Mouse (Mus musculus) left cerebral cortex, adult 2 months (tissue): ENCODE measurements around the gene Khdrbs1. TPM values are rescaled to one million over a fixed set of nuclear protein-coding genes. Genes with fewer than 3 reads are reported as not detected.

Experiments
- DNase-seq, 2 experiments: peaks; one replicate each; pipeline ENCODE4 v3.0.0; 2021 to 2022; ENCODE audit warnings: low spot score in 2 of 2, mixed read lengths in 1 of 2; ENCODE audit errors: extremely low spot score in 1 of 2
- H3K27ac ChIP-seq: fragments of 200-600 bp; 2 replicates; pipeline ENCODE4 v1.8.1; 2022
- H3K4me3 ChIP-seq: fragments of 200-600 bp; 2 replicates; pipeline ENCODE4 v1.8.1; 2022
- CTCF ChIP-seq: fragments of 200-600 bp; IDR thresholded peaks from 2 replicates; pipeline ENCODE4 v1.8.1; 2022; ENCODE audit warnings: antibody characterized with exemption, mild to moderate bottlenecking, moderate library complexity
- intact Hi-C: fragments of 180-260 bp; cut with DNase I; formaldehyde crosslinking; loops from one replicate; pipeline ENCODE4 v1.15.1; 2025
- long read RNA-seq, 2 experiments: library from polyadenylated mRNA; stranded (forward); transcript quantifications; one replicate each; pipeline ENCODE4 v2.0.0; 2021; ENCODE audit warnings: borderline mapping rate in 2 of 2
- total RNA-seq, 2 experiments: library from RNA; stranded (reverse); gene quantifications; 2 replicates each; pipeline ENCODE4 v1.2.3; 2021

Gene Khdrbs1
- total RNA-seq, result 10 to 100 TPM; 89.7 to 92.6 TPM
- long read RNA-seq, experiment 1, transcript Khdrbs1-201 (9 exons, 3,738 nt), result major isoform, 84 of 99 reads
- long read RNA-seq, experiment 1, partial matches to known transcripts, result 7 of 99 reads
- long read RNA-seq, experiment 1, other reads (novel, unspliced or antisense), result 7 of 99 reads
- long read RNA-seq, experiment 2, transcript Khdrbs1-201 (9 exons, 3,738 nt), result major isoform, 76 of 90 reads
- long read RNA-seq, experiment 2, partial matches to known transcripts, result 6 of 90 reads
- long read RNA-seq, experiment 2, other reads (novel, unspliced or antisense), result 7 of 90 reads

DNA sequence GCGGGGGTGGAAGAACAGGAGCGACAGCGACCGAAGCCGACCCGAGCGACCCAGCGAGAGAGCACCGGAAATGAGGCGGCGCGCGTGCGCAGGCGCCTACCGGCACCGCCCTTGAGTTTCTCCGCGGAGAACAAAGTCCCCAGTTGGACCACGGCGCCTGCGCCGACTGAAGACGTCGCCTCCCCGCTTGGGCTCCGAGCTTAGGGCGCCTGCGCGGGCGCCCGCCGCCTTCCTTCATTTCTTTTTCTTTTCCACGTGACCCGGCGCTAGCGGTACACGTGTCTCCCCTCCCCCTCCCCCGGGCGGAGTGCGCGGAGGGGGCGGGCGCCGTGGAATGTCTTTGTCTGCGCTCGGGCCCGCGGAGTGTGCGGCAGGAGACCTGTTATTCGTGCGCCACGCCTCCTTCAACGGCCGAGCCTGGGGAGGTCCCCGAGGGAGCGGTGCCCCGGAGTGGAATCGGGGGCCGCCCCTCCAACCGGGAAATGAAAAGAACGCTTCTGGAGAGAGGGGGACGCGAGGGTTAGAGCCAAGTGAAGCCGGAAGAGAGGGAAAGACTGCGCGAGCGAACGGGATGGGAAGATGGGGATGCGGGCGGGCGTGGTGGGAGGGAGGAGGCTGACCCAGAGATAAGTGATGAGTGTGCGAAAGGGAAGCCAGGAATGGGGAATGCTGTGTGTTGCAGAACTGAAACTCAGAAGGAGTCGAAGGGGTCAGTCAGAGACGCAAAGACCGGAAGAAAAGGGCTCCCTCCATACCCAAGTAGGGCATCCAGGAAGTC is at the start of gene Khdrbs1:
Gene Khdrbs1, minus strand, starts transcription at position 72 of the 778 bp plus-strand sequence.
- DNase-seq, result peak; percentile 93 to 96
- TF ChIP-seq CTCF, result no peak
- intact Hi-C loops, result loop anchor here (1.0 to 2.0 kb wide), 2 partner anchors 40 to 70 kb away; partner anchors contain the start of gene Kpna6
- Histone ChIP-seq H3K4me3 (peak within 1 kb of the TSS; percentile 96), H3K27ac (peak within 1 kb of the TSS; percentile 97)

DNA sequence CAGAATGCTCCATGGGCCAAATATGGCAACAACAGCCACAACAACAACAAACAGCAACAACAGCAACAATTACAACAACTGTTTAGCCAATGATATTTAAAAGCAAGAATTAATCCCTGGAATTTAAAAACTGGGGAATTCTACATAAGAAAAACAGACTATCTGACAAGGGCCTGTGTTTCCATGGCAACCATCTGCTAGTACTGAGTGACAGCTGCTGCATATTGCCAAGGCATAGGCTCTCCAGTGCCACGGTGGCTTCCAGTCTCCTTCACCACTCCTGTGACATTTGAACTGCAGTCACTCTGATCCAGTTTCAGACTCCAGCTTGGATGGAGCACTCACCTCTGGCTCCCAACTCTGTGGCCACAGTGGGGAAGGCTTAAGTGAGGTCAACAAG is 49.3 kb upstream of the Khdrbs1 start:
- intact Hi-C loops, result no loop called here
- TF ChIP-seq CTCF, result no peak
- no peak for DNase-seq
- H3K27ac ChIP-seq, result no peak overlapping the region
- H3K4me3 ChIP-seq, result no peak overlapping the region

DNA sequence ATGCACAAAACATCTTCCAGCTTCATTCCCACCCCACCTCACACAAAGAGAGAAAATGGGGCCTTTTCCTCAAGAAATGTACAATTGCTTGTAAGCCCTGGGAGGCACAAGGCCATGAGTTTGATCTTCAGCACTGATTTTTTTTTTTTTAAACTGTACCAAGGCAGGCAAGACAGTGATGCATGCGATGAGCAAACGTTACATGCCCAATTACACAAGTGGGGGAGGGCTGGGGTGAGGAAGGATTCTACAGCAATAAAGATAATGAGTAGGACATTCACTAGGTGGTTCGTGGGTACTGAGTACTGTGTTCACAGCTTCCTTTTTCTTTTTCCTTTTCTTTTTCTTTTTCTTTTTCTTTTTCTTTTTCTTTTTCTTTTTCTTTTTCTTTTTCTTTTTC is 48.4 kb upstream of the Khdrbs1 start:
- Histone ChIP-seq H3K4me3 (no peak overlapping the region), H3K27ac (no peak overlapping the region)
- intact Hi-C loops, result no loop called here
- no peak for DNase-seq
- no peak for TF ChIP-seq CTCF

DNA sequence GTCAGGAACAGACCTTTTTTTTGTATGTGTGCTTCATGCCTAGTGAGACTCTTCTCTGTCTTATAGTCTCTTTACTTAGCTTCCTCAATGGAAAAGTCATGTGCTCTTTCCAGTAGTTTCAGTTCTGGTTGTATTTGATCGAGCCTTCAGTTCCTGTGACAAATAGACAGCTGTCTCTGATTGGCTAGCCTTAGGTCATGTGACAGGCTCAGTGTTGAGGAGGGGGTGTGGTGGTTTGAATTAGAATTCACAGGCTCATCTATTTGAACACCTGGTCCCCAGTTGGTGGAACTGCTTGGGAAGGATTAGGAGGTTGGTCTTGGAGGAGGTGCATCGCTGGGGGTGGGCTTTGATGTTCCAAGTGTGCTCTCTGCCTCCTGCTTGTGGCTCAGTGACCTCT is 47.5 kb upstream of the Khdrbs1 start:
- Histone ChIP-seq H3K4me3 (no peak overlapping the region), H3K27ac (no peak overlapping the region)
- intact Hi-C loops, result loop anchor here (5.0 to 10.0 kb wide), 3 partner anchors 33 to 395 kb away; no protein-coding TSS in a partner anchor
- no peak for TF ChIP-seq CTCF
- no peak for DNase-seq

DNA sequence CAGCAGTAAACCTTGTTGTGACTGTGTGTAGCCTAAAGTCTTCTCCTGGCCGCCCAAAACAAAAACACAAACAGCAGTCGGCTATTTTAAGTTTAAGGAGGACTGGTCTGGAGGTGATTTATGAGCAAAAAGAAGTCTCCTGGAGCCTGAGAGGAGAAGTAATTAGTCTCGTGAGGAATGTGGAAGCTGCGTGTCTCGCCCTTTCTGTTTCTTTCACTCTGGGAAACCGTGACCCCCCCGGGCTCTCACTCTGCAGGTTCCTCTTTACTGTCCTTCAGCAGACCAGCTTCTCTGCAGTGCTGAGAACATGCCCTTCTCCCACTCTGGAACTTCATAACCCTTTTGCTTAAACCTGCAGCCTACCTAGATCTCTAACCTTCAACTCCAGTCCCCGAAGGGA is 46.6 kb upstream of the Khdrbs1 start:
- no peak for DNase-seq
- intact Hi-C loops, result loop anchor here (5.0 to 10.0 kb wide), 3 partner anchors 34 to 396 kb away; no protein-coding TSS in a partner anchor
- Histone ChIP-seq H3K4me3 (no peak overlapping the region), H3K27ac (no peak overlapping the region)
- no peak for TF ChIP-seq CTCF

DNA sequence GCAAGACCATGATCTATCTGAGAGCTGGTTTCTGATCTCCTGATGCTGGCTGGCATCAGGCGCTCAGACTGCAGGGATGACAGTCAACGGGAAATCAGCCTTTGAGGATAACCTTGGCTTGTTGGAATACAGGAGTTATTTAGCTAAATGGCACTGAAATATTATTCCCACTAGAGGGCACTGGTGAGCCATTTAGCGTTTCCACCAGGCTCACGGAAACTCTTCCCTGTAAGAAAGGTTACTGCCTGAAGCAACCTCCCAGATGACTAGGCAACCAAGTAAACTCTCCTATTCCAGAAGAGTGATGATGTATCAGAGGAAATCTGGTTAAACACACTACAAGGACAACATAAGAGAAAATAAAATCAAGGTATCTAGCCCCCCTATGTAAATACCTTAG is 43.1 kb upstream of the Khdrbs1 start:
- Histone ChIP-seq H3K27ac (no peak overlapping the region), H3K4me3 (no peak overlapping the region)
- TF ChIP-seq CTCF, result peak; percentile 93
- peak; percentile 67 to 73 for DNase-seq
- intact Hi-C loops, result loop anchor here (1.0 to 10.0 kb wide), 5 partner anchors 37 to 400 kb away; no protein-coding TSS in a partner anchor

DNA sequence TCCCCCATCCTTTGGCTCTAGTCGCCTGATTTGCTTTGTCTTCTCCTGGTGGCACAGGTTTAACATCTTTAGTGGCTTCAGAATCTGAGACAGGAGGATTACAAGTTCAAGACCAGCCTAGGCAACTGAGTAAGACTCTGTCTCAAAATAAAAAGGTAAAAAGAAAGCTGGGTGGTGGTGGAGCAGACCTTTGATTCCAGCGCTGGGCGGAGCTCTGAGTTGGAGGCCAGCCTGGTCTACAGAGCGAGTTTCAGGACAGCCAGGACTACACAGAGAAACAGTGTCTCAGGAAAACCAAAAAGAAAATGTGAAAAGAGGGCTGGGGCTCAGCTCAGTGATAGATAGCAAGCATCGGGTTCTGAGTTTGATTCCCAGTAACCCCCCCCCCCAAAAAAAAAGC is 41.4 kb upstream of the Khdrbs1 start:
- no peak for DNase-seq
- intact Hi-C loops, result loop anchor here (10.0 kb wide), 2 partner anchors 301 to 401 kb away; no protein-coding TSS in a partner anchor
- H3K27ac ChIP-seq, result no peak overlapping the region
- no peak for TF ChIP-seq CTCF
- H3K4me3 ChIP-seq, result no peak overlapping the region

DNA sequence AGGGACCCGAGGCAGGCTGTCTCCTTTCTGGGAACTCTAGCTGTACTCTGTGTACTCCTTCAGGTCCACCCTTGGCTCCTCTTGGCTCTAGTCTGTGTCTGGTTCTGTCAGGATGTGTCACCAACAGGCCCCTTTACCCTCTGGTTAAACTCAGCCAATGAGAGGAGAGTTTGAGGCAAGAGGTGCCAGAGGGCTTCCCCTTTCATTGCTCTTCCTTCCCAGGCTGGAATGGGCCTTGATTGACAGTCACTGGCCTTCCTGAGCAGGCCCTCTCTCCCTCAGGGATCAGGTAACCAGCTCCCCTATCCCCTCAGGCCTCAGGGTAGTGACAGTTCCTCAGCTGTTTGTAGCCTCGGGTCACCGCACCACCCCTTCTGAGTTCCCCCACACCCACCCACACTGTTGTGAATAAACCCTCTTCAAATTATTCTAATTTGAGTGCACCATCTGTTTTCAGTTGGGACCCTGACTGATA is 40.8 kb upstream of the Khdrbs1 start:
- TF ChIP-seq CTCF, result no peak
- H3K27ac ChIP-seq, result no peak overlapping the region
- intact Hi-C loops, result loop anchor here (10.0 kb wide), 2 partner anchors 302 to 402 kb away; no protein-coding TSS in a partner anchor
- DNase-seq, result no peak
- no peak overlapping the region for H3K4me3 ChIP-seq

DNA sequence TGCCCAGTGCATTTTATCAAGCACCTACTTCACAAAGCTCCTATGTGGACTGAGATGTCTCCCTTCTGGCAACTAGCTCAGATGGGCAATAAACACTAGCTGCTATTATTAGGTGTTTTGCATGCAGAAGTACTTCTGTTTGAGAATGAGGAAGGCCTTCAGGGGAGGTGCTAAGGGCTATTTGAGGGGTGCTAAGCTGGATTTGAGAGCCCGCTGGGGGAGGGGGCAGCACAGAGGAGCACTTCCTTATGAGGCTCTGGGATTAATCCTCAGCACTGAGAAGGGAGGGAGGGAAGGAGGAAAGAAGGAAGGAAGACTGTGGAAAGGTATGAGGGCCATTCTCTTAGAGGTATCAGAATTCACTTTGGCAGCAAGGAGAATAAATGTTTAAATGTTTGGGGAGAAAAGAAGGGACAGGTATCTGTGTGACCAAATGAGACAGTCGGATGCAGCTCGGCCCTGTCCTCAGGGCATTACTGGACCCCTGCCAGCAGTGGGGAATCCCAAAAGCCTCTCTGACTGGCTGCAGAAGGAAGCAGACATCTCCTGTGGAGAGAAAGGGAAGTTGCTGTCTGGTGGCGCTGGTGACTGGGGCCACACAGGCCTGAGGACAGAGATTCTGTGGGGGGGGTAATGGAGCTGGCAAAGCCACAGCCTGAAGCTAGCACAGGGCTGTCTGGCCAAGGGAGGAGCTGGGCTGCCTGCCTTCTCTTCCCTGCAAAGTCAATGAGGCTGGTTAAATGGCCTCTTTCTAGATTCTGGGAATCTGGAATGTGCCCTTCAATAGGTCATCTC is 40.0 kb upstream of the Khdrbs1 start:
- intact Hi-C loops, result loop anchor here (10.0 kb wide), 2 partner anchors 303 to 403 kb away; no protein-coding TSS in a partner anchor
- no peak for TF ChIP-seq CTCF
- DNase-seq, result no peak
- Histone ChIP-seq H3K27ac (0 out of 2 replicates have a peak overlapping the region, but pooled peaks have one; percentile 13), H3K4me3 (no peak overlapping the region)

DNA sequence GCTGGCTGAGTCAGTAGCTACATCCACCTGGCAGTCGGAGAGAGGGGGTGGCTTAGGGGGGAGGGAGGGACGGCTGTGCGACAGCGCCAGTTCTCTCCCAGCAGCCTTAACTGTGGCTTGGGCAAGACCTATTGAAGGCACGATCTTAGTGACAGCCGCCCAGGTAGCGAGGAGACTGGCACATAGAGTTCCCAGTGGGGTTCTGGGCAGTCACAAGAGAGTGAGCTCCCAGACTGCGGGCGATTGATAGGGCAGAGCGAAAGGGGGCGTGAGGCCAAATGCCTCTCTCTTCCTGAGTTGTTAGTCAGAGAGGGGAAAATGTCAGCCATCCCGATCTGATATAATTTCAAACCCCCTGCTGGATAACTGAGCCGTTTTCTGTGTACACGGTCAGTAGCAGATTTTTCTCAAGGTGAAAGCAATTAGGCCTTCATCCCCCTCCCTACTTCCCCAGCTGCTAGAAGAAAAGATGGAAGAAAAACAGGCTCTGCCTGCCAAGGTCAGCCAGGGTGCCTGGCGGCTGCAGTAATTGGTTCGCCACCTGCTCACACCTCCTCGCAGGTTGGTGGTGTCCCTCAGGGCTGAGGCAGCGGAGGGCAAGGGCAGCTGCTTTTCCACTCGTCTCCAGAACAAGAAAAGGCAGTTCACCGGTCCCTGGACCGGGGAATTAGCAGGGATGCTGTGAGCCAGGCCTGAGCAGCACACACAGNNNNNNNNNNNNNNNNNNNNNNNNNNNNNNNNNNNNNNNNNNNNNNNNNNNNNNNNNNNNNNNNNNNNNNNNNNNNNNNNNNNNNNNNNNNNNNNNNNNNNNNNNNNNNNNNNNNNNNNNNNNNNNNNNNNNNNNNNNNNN is 29.8 kb upstream of the Khdrbs1 start:
- no peak overlapping the region for H3K4me3 ChIP-seq
- intact Hi-C loops, result no loop called here
- H3K27ac ChIP-seq, result peak overlapping the region; percentile 48; the same call in 1 of the 2 replicates
- TF ChIP-seq CTCF, result no peak
- DNase-seq, result peak in 1 of 2 experiments; percentile 31
